Mouse (Mus musculus) midbrain, embryonic 16.5 days (tissue): ENCODE data around the gene Rgs11. TPM values are rescaled to one million over a fixed set of nuclear protein-coding genes. Genes with fewer than 3 reads are reported as not detected.
"Not testable (repeated sequence)": the region's sequence is repeated elsewhere in the genome, so short reads cannot be mapped to it uniquely, and the experiment has no call there.

ENCODE experiments used
- ATAC-seq: fragments of 200-750 bp; cut with Nextera tagmentation; 2 replicates; pipeline ENCODE4 v1.8.0; 2017; ENCODE audit warnings: moderate TSS enrichment
- H3K27ac ChIP-seq: fragments of 300-500 bp; sonication (generic); 2 replicates; pipeline ENCODE4 v1.5.1; 2014; ENCODE audit warnings: mild to moderate bottlenecking, low read length, mixed read lengths
- H3K27me3 ChIP-seq: fragments of 300-500 bp; sonication (generic); 2 replicates; pipeline ENCODE4 v1.6.1; 2014; ENCODE audit warnings: low read depth, low read length, mixed read lengths; ENCODE audit not compliant: control insufficient read depth, insufficient read depth
- H3K36me3 ChIP-seq: fragments of 300-500 bp; sonication (generic); 2 replicates; pipeline ENCODE4 v1.6.1; 2014; ENCODE audit warnings: mild to moderate bottlenecking, low read length, moderate library complexity, mixed read lengths; ENCODE audit not compliant: control insufficient read depth, insufficient read depth
- H3K4me1 ChIP-seq: fragments of 300-500 bp; sonication (generic); 2 replicates; pipeline ENCODE4 v1.6.1; 2014; ENCODE audit warnings: mild to moderate bottlenecking, low read length, mixed read lengths; ENCODE audit not compliant: control insufficient read depth, insufficient read depth
- H3K4me2 ChIP-seq: fragments of 300-500 bp; sonication (generic); 2 replicates; pipeline ENCODE4 v1.6.1; 2014; ENCODE audit warnings: mild to moderate bottlenecking, low read length, mixed read lengths
- H3K4me3 ChIP-seq: fragments of 300-500 bp; sonication (generic); 2 replicates; pipeline ENCODE4 v1.5.1; 2014; ENCODE audit warnings: low read depth, mild to moderate bottlenecking, low read length, moderate library complexity, mixed read lengths
- H3K9ac ChIP-seq: fragments of 300-500 bp; sonication (generic); 2 replicates; pipeline ENCODE4 v1.6.1; 2014; ENCODE audit warnings: low read depth, low read length, mixed read lengths
- H3K9me3 ChIP-seq: fragments of 300-500 bp; sonication (generic); replicated peaks from 2 replicates; pipeline ENCODE4 v1.6.1; 2014; ENCODE audit warnings: mild to moderate bottlenecking, low read length, mixed read lengths; ENCODE audit not compliant: control insufficient read depth, poor library complexity, severe bottlenecking
- WGBS: fragments of 180-500 bp; shearing (Covaris S2); extraction: QIAGEN DNeasy Blood & Tissue Kit; methylation state at CpG from one replicate; pipeline ENCODE4 v1.1.7; 2014; 5-methylcytosine and 5-hydroxymethylcytosine counted together
- polyA plus RNA-seq: library from polyadenylated mRNA; unstranded; fragments of >200 nt; fragmentation: Nextera tagmentation; extraction: Ambion mirVana; gene quantifications from 2 replicates; pipeline ENCODE4 v1.2.1, GENCODE M21; 2015

Gene Rgs11
- 10.2 and 13.6 TPM in 2 replicates for polyA plus RNA-seq

GRCm38 (mm10) chr17:26202737-26203136, at the start of gene Rgs11:
Gene Rgs11 (plus strand): TSS chr17:26202951.
- 0 out of 2 replicates have a peak, but pooled peaks have one; percentile 2 for ATAC-seq
- H3K4me2 ChIP-seq, result peak within 1 kb of the TSS; percentile 89
- WGBS, result 3% methylated on average over 22 of the region's 22 CpGs
- H3K27me3 ChIP-seq, result peaks cover 31% of the 10 kb centered on the region
- peak within 1 kb of the TSS; percentile 47 for H3K4me3 ChIP-seq
- H3K9ac ChIP-seq, result peak within 1 kb of the TSS; percentile 58
- no peaks in the 10 kb centered on the region for H3K36me3 ChIP-seq
- H3K4me1 ChIP-seq, result peaks cover 5% of the 10 kb centered on the region; the same call in 1 of the 2 replicates
- H3K27ac ChIP-seq, result no peak within 1 kb of the TSS
- no peaks in the 10 kb centered on the region for H3K9me3 ChIP-seq

GRCm38 (mm10) chr17:26162736-26163135, 40.0 kb upstream of the Rgs11 start:
- H3K27me3 ChIP-seq, result no peaks in the 10 kb centered on the region
- H3K36me3 ChIP-seq, result no peaks in the 10 kb centered on the region
- no peak overlapping the region for H3K4me3 ChIP-seq
- H3K9ac ChIP-seq, result no peak overlapping the region
- WGBS, result 97% methylated on average over 1 of the region's 1 CpGs
- no peak overlapping the region for H3K27ac ChIP-seq
- no peaks in the 10 kb centered on the region for H3K9me3 ChIP-seq
- no peak for ATAC-seq
- H3K4me2 ChIP-seq, result no peak overlapping the region
- no peaks in the 10 kb centered on the region for H3K4me1 ChIP-seq

GRCm38 (mm10) chr17:26168039-26168438, 34.7 kb upstream of the Rgs11 start:
- Histone ChIP-seq H3K4me1 (no peaks in the 10 kb centered on the region), H3K9me3 (no peaks in the 10 kb centered on the region), H3K27me3 (no peaks in the 10 kb centered on the region), H3K4me2 (no peak overlapping the region), H3K4me3 (no peak overlapping the region), H3K9ac (no peak overlapping the region), H3K27ac (no peak overlapping the region), H3K36me3 (no peaks in the 10 kb centered on the region)
- 93% methylated on average over 2 of the region's 2 CpGs for WGBS
- ATAC-seq, result no peak

GRCm38 (mm10) chr17:26175248-26175647, 27.5 kb upstream of the Rgs11 start:
- not testable (repeated sequence) for H3K4me3 ChIP-seq, H3K27me3 ChIP-seq, H3K4me2 ChIP-seq, H3K9ac ChIP-seq, H3K27ac ChIP-seq, H3K9me3 ChIP-seq, ATAC-seq, H3K4me1 ChIP-seq
- peaks cover 13% of the 10 kb centered on the region; the same call in 1 of the 2 replicates for H3K36me3 ChIP-seq
- WGBS, result 81% methylated on average over 2 of the region's 2 CpGs

GRCm38 (mm10) chr17:26178611-26179010, 24.1 kb upstream of the Rgs11 start:
- ATAC-seq, result no peak
- Histone ChIP-seq H3K36me3 (peaks cover 20% of the 10 kb centered on the region; the same call in 1 of the 2 replicates), H3K9me3 (no peaks in the 10 kb centered on the region), H3K27ac (no peak overlapping the region), H3K27me3 (no peaks in the 10 kb centered on the region), H3K9ac (no peak overlapping the region), H3K4me1 (no peaks in the 10 kb centered on the region), H3K4me2 (no peak overlapping the region), H3K4me3 (no peak overlapping the region)

- ATAC-seq, result no peak
- WGBS, result 97% methylated on average over 3 of the region's 3 CpGs
- Histone ChIP-seq H3K9me3 (no peaks in the 10 kb centered on the region), H3K4me1 (no peaks in the 10 kb centered on the region), H3K9ac (no peak overlapping the region), H3K36me3 (peaks cover 21% of the 10 kb centered on the region), H3K27ac (no peak overlapping the region), H3K27me3 (no peaks in the 10 kb centered on the region), H3K4me2 (no peak overlapping the region), H3K4me3 (no peak overlapping the region)
Measured at GRCm38 (mm10) chr17:26181179-26181578, 21.6 kb upstream of the Rgs11 start.

- WGBS, result 96% methylated on average over 5 of the region's 5 CpGs
- no peaks in the 10 kb centered on the region for H3K9me3 ChIP-seq
- no peaks in the 10 kb centered on the region for H3K27me3 ChIP-seq
- no peak overlapping the region for H3K4me2 ChIP-seq
- no peak for ATAC-seq
- no peak overlapping the region for H3K9ac ChIP-seq
- no peaks in the 10 kb centered on the region for H3K4me1 ChIP-seq
- no peak overlapping the region for H3K4me3 ChIP-seq
- H3K27ac ChIP-seq, result no peak overlapping the region
- peaks cover 55% of the 10 kb centered on the region for H3K36me3 ChIP-seq
Measured at GRCm38 (mm10) chr17:26187592-26187991, 15.2 kb upstream of the Rgs11 start.

- no peaks in the 10 kb centered on the region for H3K27me3 ChIP-seq
- no peak overlapping the region for H3K4me2 ChIP-seq
- H3K27ac ChIP-seq, result no peak overlapping the region
- no peaks in the 10 kb centered on the region for H3K4me1 ChIP-seq
- H3K4me3 ChIP-seq, result no peak overlapping the region
- H3K9ac ChIP-seq, result no peak overlapping the region
- 92% methylated on average over 11 of the region's 11 CpGs for WGBS
- no peak for ATAC-seq
- peaks cover 58% of the 10 kb centered on the region for H3K36me3 ChIP-seq
- no peaks in the 10 kb centered on the region for H3K9me3 ChIP-seq
Measured at GRCm38 (mm10) chr17:26188091-26188805, 14.5 kb upstream of the Rgs11 start.

- H3K36me3 ChIP-seq, result peaks cover 62% of the 10 kb centered on the region
- ATAC-seq, H3K4me3 ChIP-seq, H3K27ac ChIP-seq, H3K9ac ChIP-seq, H3K4me2 ChIP-seq, H3K9me3 ChIP-seq, H3K27me3 ChIP-seq, H3K4me1 ChIP-seq: not testable (repeated sequence)
- WGBS, result 91% methylated on average over 7 of the region's 7 CpGs
Measured at GRCm38 (mm10) chr17:26191486-26191885, 11.3 kb upstream of the Rgs11 start.
